Mouse (Mus musculus) forebrain, embryonic 14.5 days (tissue): ENCODE results near the gene Prss50. TPM values are rescaled to one million over a fixed set of nuclear protein-coding genes. Genes with fewer than 3 reads are reported as not detected.

ENCODE experiments used
- ATAC-seq: fragments of 200-750 bp; cut with Nextera tagmentation; 2 replicates; pipeline ENCODE4 v1.8.0; 2017; ENCODE audit warnings: mild to moderate bottlenecking, moderate library complexity
- DNase-seq: peaks from one replicate; pipeline ENCODE4 v3.0.0-alpha.2; 2015; ENCODE audit warnings: low spot score
- H3K27ac ChIP-seq: fragments of 300-500 bp; sonication (generic); 2 replicates; pipeline ENCODE4 v1.5.1; 2014; ENCODE audit warnings: low read depth, mild to moderate bottlenecking, control low read depth, low read length, moderate library complexity
- H3K27me3 ChIP-seq: fragments of 300-500 bp; sonication (generic); replicated peaks from 2 replicates; pipeline ENCODE4 v1.6.1; 2014; ENCODE audit warnings: low read length, control low read depth, mixed read lengths; ENCODE audit not compliant: control insufficient read depth, insufficient read depth
- H3K36me3 ChIP-seq: fragments of 300-500 bp; sonication (generic); 2 replicates; pipeline ENCODE4 v1.6.1; 2014; ENCODE audit warnings: low read length, control low read depth; ENCODE audit not compliant: control insufficient read depth, insufficient read depth
- H3K4me1 ChIP-seq: fragments of 300-500 bp; sonication (generic); 2 replicates; pipeline ENCODE4 v1.6.1; 2014; ENCODE audit warnings: antibody characterized with exemption, low read length, control low read depth; ENCODE audit not compliant: control insufficient read depth, insufficient read depth
- H3K4me2 ChIP-seq: fragments of 300-500 bp; sonication (generic); 2 replicates; pipeline ENCODE4 v1.6.1; 2014; ENCODE audit warnings: mild to moderate bottlenecking, control low read depth, low read length
- H3K4me3 ChIP-seq: fragments of 300-500 bp; sonication (generic); 2 replicates; pipeline ENCODE4 v1.5.1; 2014; ENCODE audit warnings: low read depth, low read length, control low read depth
- H3K9ac ChIP-seq: fragments of 300-500 bp; sonication (generic); 2 replicates; pipeline ENCODE4 v1.6.1; 2014; ENCODE audit warnings: mild to moderate bottlenecking, low read length, control low read depth, moderate library complexity
- H3K9me3 ChIP-seq: fragments of 300-500 bp; sonication (generic); replicated peaks from 2 replicates; pipeline ENCODE4 v1.6.1; 2016; ENCODE audit warnings: low read length, control low read depth, mixed read lengths; ENCODE audit not compliant: control insufficient read depth
- WGBS: fragments of 180-500 bp; shearing (Covaris S2); extraction: QIAGEN DNeasy Blood & Tissue Kit; methylation state at CpG from one replicate; pipeline ENCODE4 v1.1.7; 2014; 5-methylcytosine and 5-hydroxymethylcytosine counted together
- polyA plus RNA-seq: library from polyadenylated mRNA; unstranded; fragments of >200 nt; fragmentation: Nextera tagmentation; extraction: Ambion mirVana; gene quantifications from 2 replicates; pipeline ENCODE4 v1.2.1, GENCODE M21; 2014

Prss50 gene
- polyA plus RNA-seq, 1 experiment from 2014 or later, result not detected

GRCm38 (mm10) chr9:110834411-110834810, 23.4 kb upstream of the Prss50 start, which contains the start of gene Prss45:
Gene Prss45, plus strand, starts transcription at chr9:110834588.
- Histone ChIP-seq H3K9ac (no peak within 1 kb of the TSS), H3K4me2 (no peak within 1 kb of the TSS), H3K27me3 (no peaks in the 10 kb centered on the region), H3K27ac (no peak within 1 kb of the TSS), H3K4me1 (no peaks in the 10 kb centered on the region), H3K4me3 (no peak within 1 kb of the TSS), H3K9me3 (no peaks in the 10 kb centered on the region), H3K36me3 (no peaks in the 10 kb centered on the region)
- no peak for ATAC-seq
- 83% methylated on average over 19 of the region's 19 CpGs for WGBS
- no peak for DNase-seq

GRCm38 (mm10) chr9:110834961-110835360, 22.8 kb upstream of the Prss50 start:
- WGBS, result 40% methylated on average over 10 of the region's 10 CpGs
- no peak overlapping the region for H3K4me3 ChIP-seq
- ATAC-seq, result no peak

GRCm38 (mm10) chr9:110836112-110836511, 21.7 kb upstream of the Prss50 start:
- DNase-seq, result no peak
- H3K36me3 ChIP-seq, result no peaks in the 10 kb centered on the region
- no peak for ATAC-seq
- H3K27me3 ChIP-seq, result no peaks in the 10 kb centered on the region
- H3K4me2 ChIP-seq, result no peak overlapping the region
- H3K27ac ChIP-seq, result no peak overlapping the region
- no peaks in the 10 kb centered on the region for H3K4me1 ChIP-seq
- no peak overlapping the region for H3K9ac ChIP-seq
- 47% methylated on average over 2 of the region's 2 CpGs for WGBS
- H3K9me3 ChIP-seq, result no peaks in the 10 kb centered on the region
- no peak overlapping the region for H3K4me3 ChIP-seq

More at GRCm38 (mm10) chr9:110834961-110835360, 22.8 kb upstream of the Prss50 start:
- DNase-seq, result no peak
- Histone ChIP-seq H3K27ac (no peak overlapping the region), H3K4me1 (no peaks in the 10 kb centered on the region), H3K9ac (no peak overlapping the region), H3K9me3 (no peaks in the 10 kb centered on the region), H3K36me3 (no peaks in the 10 kb centered on the region), H3K27me3 (no peaks in the 10 kb centered on the region), H3K4me2 (no peak overlapping the region)

- Histone ChIP-seq H3K4me3 (no peak overlapping the region), H3K27ac (no peak overlapping the region), H3K9ac (no peak overlapping the region), H3K9me3 (no peaks in the 10 kb centered on the region), H3K36me3 (no peaks in the 10 kb centered on the region), H3K4me1 (no peaks in the 10 kb centered on the region), H3K4me2 (no peak overlapping the region), H3K27me3 (no peaks in the 10 kb centered on the region)
- WGBS, result 82% methylated on average over 6 of the region's 6 CpGs
- ATAC-seq, result no peak
- DNase-seq, result no peak
Measured at GRCm38 (mm10) chr9:110840905-110841304, 16.9 kb upstream of the Prss50 start.

- Histone ChIP-seq H3K36me3 (no peaks in the 10 kb centered on the region), H3K4me2 (no peak overlapping the region), H3K9me3 (no peaks in the 10 kb centered on the region), H3K9ac (no peak overlapping the region), H3K4me3 (no peak overlapping the region), H3K4me1 (no peaks in the 10 kb centered on the region), H3K27me3 (no peaks in the 10 kb centered on the region), H3K27ac (no peak overlapping the region)
- ATAC-seq (no peak), DNase-seq (no peak)
- 78% methylated on average over 2 of the region's 2 CpGs for WGBS
Measured at GRCm38 (mm10) chr9:110841438-110841837, 16.3 kb upstream of the Prss50 start.

- H3K36me3 ChIP-seq, result no peaks in the 10 kb centered on the region
- no peak within 1 kb of the TSS for H3K4me3 ChIP-seq
- WGBS, result 91% methylated on average over 10 of the region's 10 CpGs
- H3K27me3 ChIP-seq, result no peaks in the 10 kb centered on the region
- DNase-seq (no peak), ATAC-seq (no peak)
- H3K4me2 ChIP-seq, result no peak within 1 kb of the TSS
- no peak within 1 kb of the TSS for H3K27ac ChIP-seq
- no peak within 1 kb of the TSS for H3K9ac ChIP-seq
- H3K4me1 ChIP-seq, result no peaks in the 10 kb centered on the region
- no peaks in the 10 kb centered on the region for H3K9me3 ChIP-seq
Measured at GRCm38 (mm10) chr9:110844206-110844605, 13.6 kb upstream of the Prss50 start, which contains the start of gene Prss46. Gene Prss46, plus strand, starts transcription at chr9:110844506.

- DNase-seq, result no peak
- Histone ChIP-seq H3K9ac (no peak overlapping the region), H3K4me3 (no peak overlapping the region), H3K4me2 (no peak overlapping the region), H3K4me1 (no peaks in the 10 kb centered on the region), H3K27me3 (no peaks in the 10 kb centered on the region), H3K27ac (no peak overlapping the region), H3K9me3 (no peaks in the 10 kb centered on the region), H3K36me3 (no peaks in the 10 kb centered on the region)
- ATAC-seq, result no peak
- WGBS, result 81% methylated on average over 7 of the region's 7 CpGs
Measured at GRCm38 (mm10) chr9:110849162-110849561, 8.6 kb upstream of the Prss50 start.

GRCm38 (mm10) chr9:110855903-110856302, 1.9 kb upstream of the Prss50 start:
- 0 out of 2 replicates have a peak, but pooled peaks cover 3% of the 10 kb centered on the region for H3K4me1 ChIP-seq
- no peak overlapping the region for H3K27ac ChIP-seq
- no peak overlapping the region for H3K4me2 ChIP-seq
- H3K4me3 ChIP-seq, result no peak overlapping the region
- H3K9me3 ChIP-seq, result no peaks in the 10 kb centered on the region
- H3K27me3 ChIP-seq, result 0 out of 2 replicates have a peak, but pooled peaks cover 8% of the 10 kb centered on the region
- 78% methylated on average over 7 of the region's 7 CpGs for WGBS
- no peak overlapping the region for H3K9ac ChIP-seq
- DNase-seq (no peak), ATAC-seq (no peak)
- H3K36me3 ChIP-seq, result no peaks in the 10 kb centered on the region

GRCm38 (mm10) chr9:110856920-110857319, 847 bp upstream of the Prss50 start:
- Histone ChIP-seq H3K27me3 (0 out of 2 replicates have a peak, but pooled peaks cover 8% of the 10 kb centered on the region), H3K9ac (no peak overlapping the region), H3K9me3 (no peaks in the 10 kb centered on the region), H3K4me3 (no peak overlapping the region), H3K27ac (no peak overlapping the region), H3K4me1 (0 out of 2 replicates have a peak, but pooled peaks cover 3% of the 10 kb centered on the region), H3K36me3 (no peaks in the 10 kb centered on the region), H3K4me2 (no peak overlapping the region)
- ATAC-seq, result no peak
- no peak for DNase-seq
- WGBS, result 75% methylated on average over 4 of the region's 4 CpGs
